Mouse (Mus musculus) megakaryocyte, embryonic 14.5 days (primary cell): Measurements from ENCODE around the gene Dmxl2. TPM values are rescaled to one million over a fixed set of nuclear protein-coding genes. Genes with fewer than 3 reads are reported as not detected.

Experiments used
- H3K27me3 ChIP-seq: replicated peaks from 2 replicates; pipeline ENCODE3; 2012; ENCODE audit warnings: inconsistent platforms
- H3K36me3 ChIP-seq: replicated peaks from 2 replicates; pipeline ENCODE3; 2012; ENCODE audit warnings: low read length, inconsistent platforms, mixed read lengths
- H3K4me1 ChIP-seq: 2 replicates; pipeline ENCODE4 v1.6.1; 2012; ENCODE audit warnings: inconsistent platforms
- H3K4me3 ChIP-seq: replicated peaks from 2 replicates; pipeline ENCODE3; 2012; ENCODE audit warnings: moderate library complexity, mild to moderate bottlenecking, inconsistent platforms
- H3K9me3 ChIP-seq: 2 replicates; pipeline ENCODE4 v1.6.1; 2012; ENCODE audit warnings: inconsistent platforms
- FLI1 ChIP-seq: IDR thresholded peaks from 2 replicates; pipeline ENCODE4 v1.6.1; 2012; ENCODE audit warnings: low read length, inconsistent platforms, mixed read lengths
- GATA1 ChIP-seq: IDR thresholded peaks from 3 replicates; pipeline ENCODE4 v1.6.1; 2012; ENCODE audit warnings: mixed read lengths, low read length, inconsistent platforms, borderline replicate concordance
- polyA plus RNA-seq: library from polyadenylated mRNA; stranded (reverse); fragments of >175 nt; gene quantifications from 2 replicates; pipeline ENCODE4 v1.2.3, GENCODE M21; 2012; ENCODE audit warnings: low replicate concordance; ENCODE audit not compliant: insufficient read depth

Dmxl2 gene
- polyA plus RNA-seq, 1 experiment, result 0.69 TPM

DNA sequence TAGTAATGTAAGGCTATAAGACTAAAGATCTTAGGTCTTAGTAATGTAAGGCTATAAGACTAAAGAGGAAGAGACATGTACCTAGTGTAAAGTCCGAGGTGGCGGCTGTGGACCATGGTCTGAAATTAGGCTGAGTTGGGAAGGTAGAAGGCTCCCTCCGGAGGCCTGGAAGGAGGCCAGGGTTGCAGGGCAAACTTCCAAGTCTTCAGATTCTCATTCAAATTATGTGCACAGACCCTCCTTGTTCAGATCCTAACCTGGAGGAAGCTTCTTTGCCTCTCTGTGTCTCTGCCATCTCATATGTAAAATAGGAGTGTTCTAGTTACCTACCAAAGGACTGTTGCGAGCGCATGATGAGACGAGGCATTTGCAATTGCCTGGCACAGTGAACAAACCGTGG, 34.8 kb upstream of the Dmxl2 start:
- Histone ChIP-seq H3K36me3 (no peaks in the 10 kb centered on the region), H3K4me3 (no peak overlapping the region), H3K27me3 (peaks cover 34% of the 10 kb centered on the region), H3K9me3 (no peaks in the 10 kb centered on the region), H3K4me1 (no peaks in the 10 kb centered on the region)
- no peak for TF ChIP-seq GATA1
- TF ChIP-seq FLI1, result no peak

DNA sequence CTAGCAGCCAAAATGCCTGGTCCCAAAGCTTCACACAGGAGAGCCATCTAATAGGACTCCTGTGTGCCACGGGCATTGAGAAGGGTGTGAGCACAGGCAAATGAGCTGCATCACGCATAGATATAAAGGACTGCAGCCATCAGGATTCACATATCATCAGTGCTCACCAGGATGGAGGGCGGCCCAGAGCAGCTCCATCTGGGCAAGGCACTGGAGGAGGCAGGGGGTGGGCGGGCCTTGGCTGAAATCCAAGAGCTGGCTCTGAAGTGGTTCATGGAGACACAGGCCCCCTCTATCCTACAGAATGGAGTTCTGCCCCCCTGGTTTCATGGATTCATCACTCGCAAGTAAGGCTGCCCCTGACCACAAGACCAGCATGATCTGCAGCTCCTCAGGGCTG, 32.5 kb upstream of the Dmxl2 start:
- Histone ChIP-seq H3K4me1 (no peaks in the 10 kb centered on the region), H3K4me3 (no peak overlapping the region), H3K36me3 (no peaks in the 10 kb centered on the region), H3K27me3 (peaks cover 31% of the 10 kb centered on the region), H3K9me3 (no peaks in the 10 kb centered on the region)
- TF ChIP-seq FLI1 (no peak), GATA1 (no peak)

DNA sequence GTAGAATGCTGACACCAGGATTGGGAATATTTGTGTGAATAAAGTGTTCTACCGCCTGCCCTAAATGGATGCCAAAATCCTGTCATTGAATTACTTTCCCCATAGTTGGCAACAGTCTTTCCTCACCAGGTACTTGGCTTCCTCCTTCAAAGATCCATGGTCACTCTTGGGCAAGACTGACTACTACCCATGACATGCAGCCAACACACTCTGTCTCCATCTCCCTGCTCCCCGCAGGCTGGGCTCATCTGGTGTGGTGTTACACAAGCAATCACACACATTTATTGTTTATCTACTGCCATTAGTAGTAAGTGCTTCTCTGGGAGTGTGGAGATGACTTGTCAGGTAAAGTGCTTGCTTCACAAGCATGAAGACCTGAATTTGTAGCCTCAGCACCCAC, 31.5 kb upstream of the Dmxl2 start:
- Histone ChIP-seq H3K9me3 (no peaks in the 10 kb centered on the region), H3K27me3 (peaks cover 33% of the 10 kb centered on the region), H3K4me3 (no peak overlapping the region), H3K36me3 (no peaks in the 10 kb centered on the region), H3K4me1 (no peaks in the 10 kb centered on the region)
- TF ChIP-seq GATA1 (no peak), FLI1 (no peak)

DNA sequence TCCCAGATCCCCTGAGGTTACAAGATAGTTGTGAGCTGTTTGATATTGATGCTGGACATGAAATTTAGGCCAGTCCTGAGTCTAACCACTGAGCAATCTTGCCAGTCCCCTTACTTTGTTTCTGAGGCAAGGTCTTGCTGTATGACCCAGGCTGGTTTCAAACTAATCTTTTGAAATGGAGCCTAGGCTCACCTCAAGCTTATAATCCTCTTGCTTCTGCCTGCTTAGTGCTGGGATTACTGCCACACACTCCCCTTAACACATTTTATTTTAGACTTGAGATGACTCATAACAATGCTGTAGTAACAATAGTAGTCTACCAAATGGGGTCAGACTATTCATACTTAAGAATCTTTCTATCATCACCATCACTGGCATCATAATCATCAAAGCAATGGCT, 30.0 kb upstream of the Dmxl2 start:
- H3K27me3 ChIP-seq, result peaks cover 39% of the 10 kb centered on the region
- no peaks in the 10 kb centered on the region for H3K9me3 ChIP-seq
- no peaks in the 10 kb centered on the region for H3K36me3 ChIP-seq
- H3K4me3 ChIP-seq, result no peak overlapping the region
- no peaks in the 10 kb centered on the region for H3K4me1 ChIP-seq
- TF ChIP-seq FLI1, result no peak
- no peak for TF ChIP-seq GATA1

DNA sequence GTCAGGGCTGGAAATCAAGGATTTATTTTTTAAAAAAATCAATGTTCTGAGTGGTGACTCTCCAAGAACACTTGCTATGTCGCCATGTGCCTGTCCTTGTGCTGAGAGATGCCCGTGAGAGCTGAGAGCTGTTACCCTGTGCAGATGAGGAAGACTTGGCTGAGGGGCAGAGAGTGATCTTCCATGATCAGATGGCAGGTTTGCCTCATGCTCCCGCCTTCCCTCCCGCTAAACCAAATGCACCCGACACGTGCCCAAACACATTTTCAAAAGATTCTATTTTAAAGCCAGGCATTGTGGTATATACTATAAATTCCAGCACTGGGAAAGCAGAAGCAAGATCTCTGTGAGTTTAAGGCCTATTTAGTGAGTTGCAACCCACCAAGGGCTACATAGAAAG, 29.4 kb upstream of the Dmxl2 start:
- H3K27me3 ChIP-seq, result peaks cover 38% of the 10 kb centered on the region
- H3K4me1 ChIP-seq, result no peaks in the 10 kb centered on the region
- no peak overlapping the region for H3K4me3 ChIP-seq
- TF ChIP-seq FLI1 (no peak), GATA1 (no peak)
- H3K9me3 ChIP-seq, result no peaks in the 10 kb centered on the region
- H3K36me3 ChIP-seq, result no peaks in the 10 kb centered on the region

DNA sequence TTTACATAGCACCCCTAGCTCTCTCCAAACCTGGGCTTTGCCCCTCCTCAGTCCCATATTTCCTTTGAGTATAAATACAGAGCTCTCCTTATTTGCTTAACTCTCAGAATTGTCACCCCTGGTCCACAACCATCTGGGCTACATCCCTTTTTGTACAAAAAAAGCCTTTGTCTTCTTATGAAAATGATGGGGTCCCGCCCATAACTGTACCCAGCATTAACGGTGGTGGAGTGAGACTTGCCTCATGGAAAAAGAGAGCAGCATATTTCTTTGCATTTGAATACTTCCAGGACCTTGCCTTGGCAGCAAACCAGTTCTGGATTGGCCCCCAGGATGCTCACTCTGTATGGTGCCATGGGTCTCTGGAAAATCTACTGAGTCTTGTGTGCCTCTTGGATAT, 28.5 kb upstream of the Dmxl2 start:
- no peak for TF ChIP-seq GATA1
- TF ChIP-seq FLI1, result no peak
- no peaks in the 10 kb centered on the region for H3K36me3 ChIP-seq
- H3K9me3 ChIP-seq, result no peaks in the 10 kb centered on the region
- H3K4me3 ChIP-seq, result no peak overlapping the region
- H3K4me1 ChIP-seq, result no peaks in the 10 kb centered on the region
- H3K27me3 ChIP-seq, result peaks cover 29% of the 10 kb centered on the region

DNA sequence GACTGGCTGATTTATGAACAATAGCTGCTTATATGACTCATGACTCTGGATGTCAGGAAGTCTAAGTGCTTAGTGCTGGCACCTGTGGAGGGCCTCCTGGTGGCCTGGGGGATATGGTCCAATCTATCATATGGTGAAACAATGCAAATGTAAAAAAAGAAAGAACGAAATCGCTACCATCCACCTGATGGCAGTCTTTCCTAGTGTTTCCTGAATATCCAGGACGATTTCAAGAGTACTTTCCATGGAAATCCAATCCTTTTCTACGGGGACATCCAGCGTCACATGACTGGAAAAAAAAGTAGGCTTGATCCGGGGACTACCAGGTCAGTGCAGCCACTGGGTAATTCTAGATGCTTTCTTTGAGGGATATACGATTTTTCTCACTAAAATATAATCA, 26.3 kb upstream of the Dmxl2 start:
- Histone ChIP-seq H3K36me3 (no peaks in the 10 kb centered on the region), H3K4me1 (no peaks in the 10 kb centered on the region), H3K9me3 (no peaks in the 10 kb centered on the region), H3K27me3 (peaks cover 22% of the 10 kb centered on the region), H3K4me3 (no peak overlapping the region)
- TF ChIP-seq GATA1 (no peak), FLI1 (no peak)

DNA sequence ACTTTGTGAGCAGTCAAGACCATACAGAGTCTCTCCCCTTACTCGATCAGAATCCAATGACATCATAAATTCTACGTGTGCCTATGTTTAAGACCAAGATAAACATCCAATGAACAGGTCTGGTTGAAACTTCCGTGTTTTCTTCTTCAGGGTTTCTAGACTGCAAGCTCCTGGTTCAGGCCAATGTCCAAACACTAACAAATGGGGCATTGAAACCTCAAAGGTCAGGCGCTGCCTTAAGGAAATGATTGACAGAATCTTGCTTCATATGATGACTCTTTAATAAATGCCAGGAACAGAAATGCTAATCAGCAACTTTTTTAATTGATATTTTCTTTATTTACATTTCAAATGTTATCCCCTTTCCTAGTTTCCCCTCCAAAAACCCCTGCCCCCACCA, 18.9 kb upstream of the Dmxl2 start:
- Histone ChIP-seq H3K27me3 (peaks cover 11% of the 10 kb centered on the region), H3K4me1 (no peaks in the 10 kb centered on the region), H3K9me3 (no peaks in the 10 kb centered on the region), H3K36me3 (no peaks in the 10 kb centered on the region), H3K4me3 (no peak overlapping the region)
- TF ChIP-seq FLI1 (no peak), GATA1 (no peak)

DNA sequence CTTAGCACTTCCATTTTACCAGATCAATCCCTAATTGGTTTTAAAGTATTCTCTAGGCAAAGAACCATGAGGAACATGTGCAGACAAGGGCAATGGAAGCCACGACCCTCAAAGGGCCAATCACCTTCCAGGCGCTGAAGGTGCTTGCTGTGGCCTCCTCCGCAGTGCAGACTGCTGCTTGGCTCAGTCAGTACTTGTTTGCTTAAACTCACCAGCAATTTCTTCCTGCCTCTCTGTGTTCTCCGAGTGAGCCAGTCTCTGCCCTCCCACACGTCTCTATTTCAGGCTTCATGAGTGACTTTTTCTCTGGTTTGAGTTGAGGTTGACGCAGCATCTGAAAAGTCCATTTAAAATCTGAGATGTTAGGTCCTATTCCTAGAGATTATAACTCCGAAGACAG, 17.5 kb upstream of the Dmxl2 start:
- H3K27me3 ChIP-seq, result peaks cover 8% of the 10 kb centered on the region

DNA sequence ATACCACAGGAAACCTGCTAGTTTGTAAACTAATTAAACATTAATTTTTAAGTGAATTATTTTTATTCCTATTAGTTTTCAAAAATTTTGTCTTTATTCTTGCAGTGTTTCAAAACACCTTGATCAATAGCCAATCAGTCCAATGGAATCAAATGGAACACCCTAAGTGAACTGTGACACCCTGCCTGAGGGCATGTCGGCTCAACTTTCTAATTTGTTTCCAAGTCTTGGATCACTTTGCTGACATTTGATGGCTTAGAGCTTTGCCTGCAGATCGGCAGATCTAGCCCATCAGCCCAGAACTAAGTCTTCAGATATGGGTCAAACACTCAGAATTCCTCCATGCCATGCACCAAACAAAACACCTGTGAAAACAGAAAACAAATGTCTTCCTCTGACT, 14.6 kb upstream of the Dmxl2 start:
- no peaks in the 10 kb centered on the region for H3K9me3 ChIP-seq
- H3K4me1 ChIP-seq, result no peaks in the 10 kb centered on the region
- no peaks in the 10 kb centered on the region for H3K36me3 ChIP-seq
- H3K27me3 ChIP-seq, result peaks cover 2% of the 10 kb centered on the region
- TF ChIP-seq GATA1 (no peak), FLI1 (no peak)
- H3K4me3 ChIP-seq, result no peak overlapping the region

More for the DNA sequence above, 17.5 kb upstream of the Dmxl2 start:
- Histone ChIP-seq H3K4me3 (no peak overlapping the region), H3K4me1 (no peaks in the 10 kb centered on the region), H3K36me3 (no peaks in the 10 kb centered on the region), H3K9me3 (no peaks in the 10 kb centered on the region)
- TF ChIP-seq FLI1 (no peak), GATA1 (no peak)

DNA sequence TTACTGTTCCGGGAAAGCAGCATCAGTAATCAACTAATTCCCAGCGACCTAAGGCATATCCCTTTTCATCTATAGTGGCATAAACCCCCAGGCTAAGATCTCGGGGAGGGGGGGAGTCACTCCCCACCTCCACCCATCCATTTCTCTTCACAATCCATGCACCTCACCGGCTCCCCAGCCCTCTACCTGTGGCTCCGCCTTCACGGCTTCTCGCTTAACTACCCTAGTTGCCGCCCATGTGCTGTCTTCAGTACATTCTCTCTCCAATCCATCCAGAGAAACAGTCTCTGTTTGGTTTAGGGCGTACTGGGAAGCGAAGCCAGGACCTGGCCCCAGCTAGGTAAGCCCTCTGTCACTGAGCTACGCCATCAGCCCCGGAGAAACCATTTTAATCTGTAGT, 1.4 kb upstream of the Dmxl2 start:
- Histone ChIP-seq H3K9me3 (no peaks in the 10 kb centered on the region), H3K36me3 (no peaks in the 10 kb centered on the region), H3K27me3 (peaks cover 29% of the 10 kb centered on the region), H3K4me1 (peaks cover 21% of the 10 kb centered on the region), H3K4me3 (no peak overlapping the region)
- TF ChIP-seq GATA1, result no peak
- no peak for TF ChIP-seq FLI1
